Mouse (Mus musculus) heart, postnatal 14 days (tissue): ENCODE data around the gene 1600014C23Rik. TPM values are rescaled to one million over a fixed set of nuclear protein-coding genes. Genes with fewer than 3 reads are reported as not detected.

ENCODE experiments used
- DNase-seq, 2 experiments: peaks; one replicate each; pipeline ENCODE4 v3.0.0; 2021 to 2022
- intact Hi-C: fragments of 180-260 bp; cut with DNase I; formaldehyde crosslinking; loops from one replicate; pipeline ENCODE4 v1.15.1; 2025
- total RNA-seq, 2 experiments: library from RNA; stranded (reverse); gene quantifications; 2 replicates each; pipeline ENCODE4 v1.2.3; 2021

1600014C23Rik gene
- total RNA-seq, 2 experiments from 2014 or later: 0.60 TPM; not detected in 1

DNA sequence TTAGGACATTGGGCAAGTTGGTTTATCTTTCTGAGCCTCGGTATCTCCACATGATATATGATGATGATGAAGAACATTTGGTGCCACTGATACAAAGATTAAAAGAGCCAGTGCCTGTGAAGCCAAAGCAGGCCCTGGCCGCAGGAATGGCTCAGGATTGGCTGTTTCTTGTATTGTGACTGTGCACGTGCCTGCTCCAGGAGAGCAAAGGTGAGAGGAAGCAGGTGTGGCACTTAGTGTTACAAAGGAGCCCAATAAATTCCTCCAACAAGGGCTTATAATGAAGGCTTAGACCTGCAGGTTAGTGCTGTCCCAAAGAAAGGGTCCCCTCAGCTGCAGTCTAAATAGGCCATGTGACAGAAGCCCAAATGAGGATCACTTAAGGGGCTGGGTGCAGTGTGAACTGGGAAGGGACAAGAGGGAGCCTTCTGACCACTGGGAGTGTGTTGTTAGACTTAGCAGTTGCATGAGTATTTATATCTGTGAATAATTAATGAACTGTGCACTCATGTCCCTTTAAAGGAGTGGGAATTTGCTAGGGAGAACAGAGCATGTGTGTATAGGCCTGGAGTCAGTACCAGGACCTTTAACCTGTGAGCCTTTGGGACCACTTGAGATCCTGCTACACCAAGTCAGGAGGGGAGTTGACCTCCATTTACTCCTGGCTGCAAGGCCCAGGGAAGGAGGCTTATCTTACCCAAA lies 34.5 kb downstream of the 1600014C23Rik start:
- no peak for DNase-seq
- intact Hi-C loops: no loop called here

DNA sequence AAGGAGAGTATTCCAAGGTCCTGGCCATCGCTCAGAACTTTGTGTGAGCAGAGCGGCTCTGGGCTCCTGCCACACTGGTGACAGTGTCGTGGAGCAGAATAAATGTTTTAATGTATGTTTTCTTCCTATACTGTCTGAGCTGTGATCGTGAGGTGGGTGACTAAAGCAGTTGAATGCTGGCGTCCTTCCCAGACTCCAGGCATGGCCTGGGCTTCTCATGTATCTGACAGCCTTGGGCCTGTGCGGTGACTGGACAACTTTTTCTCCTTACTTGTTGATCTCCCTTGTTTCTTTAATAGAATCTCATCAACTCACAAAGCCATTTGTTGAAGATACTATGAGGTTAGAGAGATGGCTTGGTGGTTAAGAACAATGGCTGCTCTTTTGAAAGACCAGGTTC lies 35.3 kb downstream of the 1600014C23Rik start:
- DNase-seq: no peak
- intact Hi-C loops: no loop called here

- no peak for DNase-seq
- intact Hi-C loops: no loop called here
Measured at GRCm38 (mm10) chr17:45696981-45697380, 36.7 kb downstream of the 1600014C23Rik start.

- DNase-seq: no peak
- intact Hi-C loops: no loop called here
Measured at GRCm38 (mm10) chr17:45695227-45696120, 38.2 kb downstream of the 1600014C23Rik start.

GRCm38 (mm10) chr17:45693812-45694565 lies 39.7 kb downstream of the 1600014C23Rik start:
- intact Hi-C loops: no loop called here
- peak in 1 of 2 experiments; percentile 52 for DNase-seq

DNA sequence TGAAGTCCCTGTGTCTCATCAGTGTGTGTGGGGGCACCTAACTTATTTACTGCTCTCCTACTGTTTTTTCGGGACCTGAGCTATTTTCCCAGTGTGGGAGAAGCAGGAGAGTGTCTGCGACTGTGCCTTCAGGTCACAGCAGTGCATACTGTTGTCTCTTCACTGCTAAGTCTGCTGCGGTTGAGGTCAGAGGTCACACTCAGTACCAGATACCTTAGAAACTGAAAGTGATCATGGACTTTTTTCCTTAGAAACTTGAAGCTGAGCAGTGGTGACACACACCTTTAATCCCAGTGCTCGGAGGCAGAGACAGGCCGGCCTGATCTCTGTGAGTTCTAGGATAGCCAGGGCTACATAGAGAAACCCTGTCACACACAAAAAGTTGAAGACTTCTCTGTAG lies 41.5 kb downstream of the 1600014C23Rik start:
- DNase-seq: no peak
- intact Hi-C loops: no loop called here

DNA sequence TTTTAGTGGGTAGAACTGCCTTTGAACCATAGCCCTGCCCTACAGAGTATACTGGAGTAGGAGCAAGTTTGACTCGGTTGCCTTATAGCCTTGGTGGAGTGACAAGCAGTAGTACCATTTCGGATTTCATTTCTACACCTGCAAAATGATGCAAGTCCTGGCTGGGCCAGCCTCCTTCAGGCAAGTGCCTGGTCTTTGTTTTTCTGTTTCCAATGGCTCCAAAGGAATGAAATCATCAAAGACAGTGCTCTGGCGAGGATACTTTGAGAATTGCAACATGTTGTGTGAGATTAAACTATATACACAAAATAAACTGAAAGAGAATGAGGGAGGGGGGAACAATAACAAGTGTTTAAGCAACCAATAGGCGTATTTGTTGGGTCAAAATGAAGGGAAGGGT lies 43.6 kb downstream of the 1600014C23Rik start:
- intact Hi-C loops: no loop called here

GRCm38 (mm10) chr17:45689120-45689519 lies 44.5 kb downstream of the 1600014C23Rik start:
- intact Hi-C loops: no loop called here
- DNase-seq: no peak

More for the DNA sequence above, 43.6 kb downstream of the 1600014C23Rik start:
- no peak for DNase-seq

GRCm38 (mm10) chr17:45686716-45687115 lies 46.9 kb downstream of the 1600014C23Rik start, which contains the start of gene Tmem63b:
TSS of gene Tmem63b (minus strand) at chr17:45686905.
- intact Hi-C loops: no loop called here

DNA sequence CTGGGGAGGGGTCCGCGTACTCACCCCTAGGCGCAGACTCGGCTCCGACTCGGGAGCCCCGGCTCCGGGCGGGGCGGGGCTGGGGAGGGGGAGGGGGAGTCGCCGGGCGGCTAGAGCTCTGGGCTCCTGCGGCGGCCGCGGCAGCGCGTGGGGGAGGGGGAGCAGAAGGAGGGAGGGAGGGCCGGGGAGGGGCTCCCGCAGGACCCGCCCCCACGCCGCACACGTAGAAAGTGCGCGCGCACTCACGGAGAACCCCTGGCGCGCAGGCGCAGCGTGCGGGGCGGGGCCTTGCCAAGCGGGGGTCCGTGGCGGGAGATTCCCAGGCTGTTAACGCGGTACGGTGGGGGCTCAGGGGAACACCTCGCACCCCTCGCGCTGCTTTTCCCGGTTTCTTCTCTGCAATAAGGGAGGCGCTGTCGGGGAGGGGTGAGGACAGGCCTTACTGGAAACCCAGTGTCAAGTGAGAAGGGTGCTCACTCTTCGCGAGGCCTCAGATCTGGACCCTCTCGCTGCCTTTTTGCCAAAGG lies 47.5 kb downstream of the 1600014C23Rik start, which contains the start of gene Mrpl14:
Gene Mrpl14, plus strand, starts transcription at position 230 of the 527 bp plus-strand sequence.
- intact Hi-C loops: no loop called here
- DNase-seq: peak; percentile 96 to 97

More at GRCm38 (mm10) chr17:45686716-45687115, 46.9 kb downstream of the 1600014C23Rik start, which contains the start of gene Tmem63b:
- no peak for DNase-seq

DNA sequence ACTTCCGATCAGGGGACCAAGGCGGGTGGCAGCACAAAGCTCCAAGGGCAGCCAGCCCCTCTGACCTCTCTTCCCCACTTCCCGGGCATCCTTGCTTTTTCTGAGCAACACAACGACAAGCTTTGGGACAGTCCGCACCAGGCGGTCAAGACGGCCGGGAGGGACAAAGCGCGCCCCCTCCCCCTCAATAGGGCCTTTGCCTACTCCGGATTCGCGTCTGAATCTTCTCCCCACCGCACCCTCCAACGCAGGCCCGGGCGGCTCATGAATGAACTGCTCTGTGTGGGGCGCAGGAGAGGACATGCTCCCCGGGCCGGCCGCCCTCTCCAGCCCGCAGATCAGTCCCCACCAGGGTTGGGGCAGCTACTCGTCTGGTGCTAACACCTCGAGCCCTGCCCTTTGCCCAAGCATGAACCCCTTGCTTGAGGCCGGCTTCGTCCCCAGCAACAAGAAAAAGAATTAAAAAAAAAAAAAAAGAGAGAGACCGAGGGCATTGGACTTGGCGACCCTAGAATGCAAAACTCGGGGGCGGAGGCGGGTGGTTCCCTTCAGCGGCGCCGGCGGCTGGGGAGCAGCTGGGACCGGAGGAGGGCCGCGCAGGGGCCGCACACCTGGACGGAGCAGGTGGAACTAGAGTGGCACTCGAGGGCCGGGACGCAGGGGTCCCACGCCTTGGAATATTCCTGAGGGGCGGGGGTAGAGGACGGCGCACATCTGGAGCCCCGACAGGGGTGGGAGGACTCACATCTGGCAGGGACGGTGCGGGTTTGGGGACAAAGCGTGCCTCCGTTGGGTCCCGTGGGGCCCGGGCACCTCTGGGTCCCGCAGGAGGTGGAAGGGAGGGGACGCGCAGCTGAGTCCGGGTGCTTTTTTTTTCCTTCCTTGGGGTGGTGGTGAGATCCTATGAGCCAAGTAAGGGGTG lies 48.2 kb downstream of the 1600014C23Rik start:
- intact Hi-C loops: no loop called here
- peak; percentile 51 to 64 for DNase-seq

GRCm38 (mm10) chr17:45684667-45685131 lies 48.9 kb downstream of the 1600014C23Rik start:
- intact Hi-C loops: no loop called here
- no peak for DNase-seq

Other genes starting within 250 kb of the 1600014C23Rik start
- gene Aars2, start 227.0 kb downstream of the 1600014C23Rik start, total RNA-seq: 10 to 100 TPM; 19.0 to 19.1 TPM
- under 1 TPM in 1 of 2 experiments, not detected in 1; 0.12 TPM for gene Tcte1, start 210.4 kb downstream of the 1600014C23Rik start, total RNA-seq
- gene Tmem151b, start 184.2 kb downstream of the 1600014C23Rik start, total RNA-seq: under 1 TPM; 0.07 to 0.49 TPM
- gene Nfkbie, start 178.1 kb downstream of the 1600014C23Rik start, total RNA-seq: 1 to 10 TPM; 1.5 to 2.1 TPM
- 10 to 100 TPM; 28.8 to 29.9 TPM for gene Slc35b2, start 170.0 kb downstream of the 1600014C23Rik start, total RNA-seq
- gene Hsp90ab1, start 160.6 kb downstream of the 1600014C23Rik start, total RNA-seq: 100 to 1,000 TPM; 897 to 986 TPM
- 10 to 100 TPM; 75.0 to 80.7 TPM for gene Slc29a1, start 134.2 kb downstream of the 1600014C23Rik start, total RNA-seq
- not detected for gene Mymx, start 131.7 kb downstream of the 1600014C23Rik start, total RNA-seq
- under 1 TPM; 0.81 to 0.98 TPM for gene Capn11, start 74.5 kb downstream of the 1600014C23Rik start, total RNA-seq
- gene Mrpl14, start 47.5 kb downstream of the 1600014C23Rik start, total RNA-seq: 100 to 1,000 TPM; 116 to 123 TPM
- gene Tmem63b, start 46.9 kb downstream of the 1600014C23Rik start, total RNA-seq: 10 to 100 TPM; 78.4 to 81.2 TPM